Mouse (Mus musculus): Measurements from ENCODE around the gene Naa16.
A peak's percentile ranks its signal among the peaks of the same experiment; 100 is the strongest.

The Naa16 gene

DNA sequence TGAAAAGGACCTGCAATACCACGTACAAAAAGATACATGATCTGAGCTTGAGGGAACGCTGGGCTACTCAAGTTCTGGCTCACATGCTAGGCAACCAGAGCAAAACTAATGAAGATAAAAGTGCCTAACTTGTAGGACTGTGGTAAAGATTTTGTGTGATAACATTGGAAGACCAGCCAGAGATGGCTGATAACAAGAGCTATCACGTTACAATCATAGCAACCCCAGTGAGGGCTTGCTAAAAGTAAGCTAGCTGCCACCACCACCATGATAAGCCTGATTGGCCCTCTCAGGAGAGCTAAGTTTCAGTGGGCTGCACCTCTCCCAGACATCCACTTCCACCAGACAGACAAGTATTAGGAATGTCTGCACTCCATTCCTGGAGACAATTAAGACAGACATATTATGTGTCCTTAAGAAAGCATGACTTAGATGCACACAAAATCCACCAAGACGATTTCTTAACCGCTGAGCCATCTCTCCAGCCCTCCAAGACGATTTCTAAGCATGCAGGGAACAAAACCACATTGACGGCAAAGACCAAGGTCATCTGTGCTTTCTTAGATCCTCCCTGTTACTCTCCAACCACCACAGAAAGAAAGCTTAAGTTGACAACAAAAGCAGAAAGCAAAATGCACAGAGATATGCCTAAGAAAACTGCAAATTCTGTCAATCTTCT lies 92.1 kb downstream of the Naa16 start:
- no peak for DNase-seq (ENCODE audit: low spot score)

DNA sequence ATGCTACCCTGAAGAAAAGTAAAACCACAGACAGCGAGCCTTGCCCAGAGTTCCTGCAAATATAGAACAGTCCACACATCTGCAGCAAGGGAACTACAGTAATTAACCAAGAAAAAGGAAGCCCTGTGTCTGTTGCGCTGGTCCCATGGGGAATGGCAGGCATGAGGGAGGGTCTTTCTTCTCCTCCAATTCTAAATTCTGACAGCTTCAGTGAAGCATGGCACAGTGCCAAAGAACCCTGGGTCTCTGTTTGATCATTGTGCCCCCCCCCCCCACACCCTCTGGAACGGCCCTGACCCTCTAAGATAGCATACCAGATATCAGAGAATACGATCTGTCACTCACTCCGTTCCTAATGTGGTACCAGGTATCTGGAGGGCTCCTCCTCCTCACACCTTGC lies 93.7 kb downstream of the Naa16 start:
- DNase-seq (ENCODE audit: low spot score), result no peak

DNA sequence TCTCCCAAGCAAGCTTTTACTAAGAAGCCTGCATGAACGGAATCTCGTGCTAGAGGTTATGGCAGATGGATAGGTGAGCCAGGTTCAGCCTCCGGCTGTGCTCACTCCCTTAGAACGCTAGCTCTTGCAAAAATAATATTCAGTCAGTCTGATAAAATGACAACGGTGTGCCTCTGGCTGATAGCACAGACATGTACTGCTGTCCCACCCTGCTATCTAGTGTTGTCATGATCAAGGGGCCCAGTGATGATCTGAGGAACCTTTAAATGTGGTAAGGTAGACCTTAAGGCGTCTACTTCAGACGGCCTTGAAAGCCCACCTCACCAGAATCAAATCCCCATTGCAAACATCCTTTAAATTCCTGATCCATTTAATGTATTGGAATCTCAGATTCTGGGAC lies 94.4 kb downstream of the Naa16 start:
- DNase-seq (ENCODE audit: low spot score), result no peak

DNA sequence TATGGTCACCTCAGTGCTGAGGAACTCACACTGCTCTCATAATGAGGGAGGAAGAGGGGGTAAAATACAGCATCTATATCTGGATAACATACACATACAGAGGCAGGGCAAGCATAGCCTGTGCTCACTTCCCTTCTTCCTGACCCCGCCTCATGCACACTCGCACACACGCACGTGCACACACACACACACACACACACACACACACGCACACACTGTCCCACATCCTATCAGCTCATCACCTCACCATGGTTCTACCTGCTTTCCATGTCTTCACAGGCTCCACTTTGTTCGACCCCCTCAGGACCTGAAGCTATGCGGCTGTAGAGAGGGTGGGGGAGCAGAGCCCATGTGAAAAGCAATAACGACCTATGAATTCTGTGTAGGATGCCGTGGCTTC lies 95.0 kb downstream of the Naa16 start:
- no peak for DNase-seq (ENCODE audit: low spot score)

DNA sequence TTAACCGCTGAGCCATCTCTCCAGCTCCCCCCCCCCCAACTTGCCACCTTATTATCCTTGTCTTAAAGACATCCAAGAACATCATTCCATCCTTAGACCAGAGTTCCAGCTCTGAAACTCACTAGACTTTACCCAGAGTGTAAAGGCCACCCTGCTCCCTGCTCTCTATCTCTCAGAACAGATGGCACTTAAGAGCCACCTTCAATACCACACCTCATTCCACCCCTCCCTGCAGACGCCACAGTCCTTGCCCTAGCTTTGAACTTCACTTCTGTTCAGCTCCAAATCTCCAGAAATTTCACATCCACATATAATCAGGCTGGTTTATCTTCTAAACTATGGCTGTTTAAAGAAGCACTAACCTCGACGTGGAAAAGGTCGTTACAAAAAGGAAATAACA lies 95.6 kb downstream of the Naa16 start:
- no peak for DNase-seq (ENCODE audit: low spot score)

DNA sequence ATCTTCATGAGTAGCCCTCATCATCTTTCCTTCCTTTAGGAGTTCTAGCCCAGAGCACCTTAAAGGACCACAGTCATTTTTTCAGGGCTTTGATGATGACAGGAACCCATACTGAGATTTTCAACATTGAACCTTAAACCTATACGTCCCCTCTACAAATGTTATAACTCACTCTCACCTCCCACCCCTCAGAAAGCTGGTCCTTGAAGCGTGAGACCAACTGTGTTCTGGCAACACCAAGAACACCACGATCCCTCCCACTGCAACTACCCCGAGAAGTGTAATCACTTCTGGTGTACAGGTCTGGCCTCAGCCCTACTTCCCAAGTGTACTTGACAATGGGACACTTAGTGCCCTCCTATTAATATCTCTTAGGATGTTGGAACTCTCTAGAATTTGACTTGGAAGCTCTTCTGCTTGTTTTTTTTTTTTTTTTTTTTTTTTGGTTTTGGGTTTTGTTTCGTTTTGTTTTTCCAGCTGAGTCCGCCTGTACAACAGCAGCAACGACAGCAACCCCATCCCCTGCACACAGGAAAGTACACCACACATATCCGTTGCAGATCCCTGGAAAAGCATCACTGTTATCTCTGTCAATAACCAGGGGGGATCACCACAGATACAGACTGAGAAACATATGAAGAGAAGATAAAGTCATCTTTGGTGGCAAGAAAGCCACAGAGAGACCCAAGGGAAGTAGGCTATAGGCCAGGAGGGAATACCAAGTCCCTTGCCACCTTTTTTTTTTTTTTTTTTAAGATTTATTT lies 96.3 kb downstream of the Naa16 start:
- DNase-seq (ENCODE audit: low spot score), result no peak

DNA sequence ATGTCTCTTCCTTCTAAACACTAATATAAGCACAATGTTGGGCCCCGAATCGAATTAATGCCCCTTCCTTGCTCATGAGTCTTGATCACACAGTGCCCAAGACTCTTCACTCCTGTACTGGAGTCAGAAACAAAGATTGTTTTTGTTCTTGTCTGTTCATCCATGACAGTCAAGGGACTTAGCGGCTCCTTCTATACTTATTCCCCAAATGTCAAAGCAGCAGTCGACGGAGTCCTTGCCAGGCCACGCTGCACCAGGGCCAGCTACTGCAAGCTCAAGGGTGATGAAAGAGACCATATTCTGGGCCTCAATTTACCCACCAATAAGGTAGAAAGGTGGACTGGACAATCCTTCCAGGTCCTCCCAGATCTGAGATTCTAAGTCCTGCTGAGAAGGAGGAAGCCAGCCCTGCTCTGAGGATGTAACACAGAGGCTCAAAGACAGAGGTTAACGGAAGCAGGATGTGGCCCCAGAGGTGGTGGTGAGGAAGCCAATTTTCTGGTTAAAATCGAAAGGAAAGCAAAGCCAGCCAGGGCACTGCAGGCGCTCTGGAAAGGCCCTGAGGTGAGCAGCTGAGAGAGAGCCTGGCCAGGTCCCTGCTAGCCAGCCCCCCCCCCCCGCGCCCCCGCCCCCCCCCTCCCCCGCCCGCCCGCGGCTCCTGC lies 97.3 kb downstream of the Naa16 start:
- peak; percentile 15 for DNase-seq (ENCODE audit: low spot score)

DNA sequence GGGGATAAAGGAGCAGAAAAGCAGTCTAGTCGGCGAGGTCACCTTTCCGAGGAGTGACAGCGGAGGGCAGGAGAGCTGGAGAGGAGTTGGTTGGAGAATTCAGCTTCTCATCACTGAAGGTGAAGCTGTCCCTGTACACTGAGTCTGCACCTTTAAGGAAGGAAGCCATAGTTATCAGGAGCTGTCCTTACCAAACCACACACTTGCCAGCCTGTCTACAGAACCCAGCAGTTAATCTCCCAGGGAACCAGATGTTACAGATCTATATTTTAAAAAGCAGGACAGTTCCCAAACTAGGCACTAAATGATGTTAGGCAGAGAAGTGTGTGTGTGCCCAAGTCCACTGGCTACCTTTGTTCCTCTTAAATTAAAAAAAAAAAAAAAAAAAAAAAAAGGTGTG lies 98.9 kb downstream of the Naa16 start:
- DNase-seq (ENCODE audit: low spot score), result no peak

DNA sequence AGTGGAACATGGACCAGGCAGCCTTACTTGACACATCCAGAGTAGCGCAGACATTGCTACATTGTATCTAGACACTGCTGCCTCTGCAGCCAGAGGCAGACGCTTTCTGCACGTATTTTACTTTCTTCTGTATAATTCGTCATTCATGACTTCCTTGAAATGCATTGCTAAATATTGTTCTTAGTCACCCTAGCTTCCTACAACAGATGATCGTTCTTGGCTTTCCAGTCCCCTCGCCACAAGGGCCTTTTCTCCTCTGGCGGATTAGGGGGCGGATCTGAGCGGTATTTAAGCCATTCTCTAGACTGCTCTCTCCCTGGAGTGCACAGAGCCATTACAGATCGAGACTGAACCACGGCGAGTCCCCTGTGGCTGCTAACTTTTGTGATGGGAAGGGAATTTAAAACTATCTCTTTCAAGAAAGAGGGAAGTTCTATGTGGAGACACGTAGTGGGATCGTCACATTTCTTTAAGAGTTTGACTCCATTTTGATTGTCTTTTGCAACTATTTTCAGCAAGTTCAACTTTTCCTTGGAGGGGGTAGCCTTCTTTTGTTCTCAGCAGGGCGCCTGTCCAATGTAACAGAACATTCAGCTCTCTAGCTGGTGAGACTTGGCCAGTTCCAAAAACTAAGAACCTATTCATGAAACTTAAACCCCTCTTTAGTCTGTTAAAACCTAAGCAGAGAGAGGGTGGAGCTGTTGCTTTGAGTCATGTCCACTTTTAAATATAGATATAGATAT lies 99.7 kb downstream of the Naa16 start:
- DNase-seq (ENCODE audit: low spot score), result no peak

DNA sequence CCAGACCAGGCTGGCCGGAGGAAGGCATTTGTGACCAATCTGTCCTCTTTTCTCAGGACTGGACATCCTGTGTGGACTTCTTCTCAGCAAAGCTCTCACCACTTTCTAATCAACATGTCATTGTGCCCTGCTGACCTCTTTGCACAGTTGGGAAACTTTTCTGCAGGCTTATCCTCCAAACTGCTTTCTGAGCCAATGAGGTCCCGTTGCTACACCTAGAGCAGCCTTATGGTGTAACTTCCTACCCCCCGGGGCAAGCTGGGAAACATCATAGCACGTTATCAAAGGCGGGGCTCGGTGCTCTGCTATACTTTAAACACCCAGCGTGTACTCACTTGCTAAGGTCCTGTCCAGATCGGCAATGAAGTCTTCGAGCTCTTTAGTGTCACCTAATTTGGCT lies 100.7 kb downstream of the Naa16 start:
- DNase-seq (ENCODE audit: low spot score), result no peak

DNA sequence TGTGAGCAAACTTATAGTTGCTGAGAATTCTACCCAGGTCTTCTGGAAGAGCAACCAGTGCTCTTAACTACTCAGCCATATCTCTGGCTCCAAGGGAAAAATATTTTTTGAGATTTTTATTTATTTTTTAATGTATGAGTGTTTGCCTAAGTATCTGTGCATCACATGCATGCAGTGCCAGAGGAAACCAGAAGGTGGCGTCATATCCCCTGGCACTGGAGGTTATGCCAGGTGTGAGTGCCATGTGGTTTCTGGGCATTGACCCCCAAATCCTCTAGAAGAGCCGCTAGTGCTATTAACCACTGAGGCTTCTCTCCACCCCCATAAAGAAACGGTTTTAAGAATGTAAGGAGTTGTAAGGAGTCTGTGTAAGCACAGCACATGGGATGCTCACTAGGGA lies 102.3 kb downstream of the Naa16 start:
- DNase-seq (ENCODE audit: low spot score), result no peak

DNA sequence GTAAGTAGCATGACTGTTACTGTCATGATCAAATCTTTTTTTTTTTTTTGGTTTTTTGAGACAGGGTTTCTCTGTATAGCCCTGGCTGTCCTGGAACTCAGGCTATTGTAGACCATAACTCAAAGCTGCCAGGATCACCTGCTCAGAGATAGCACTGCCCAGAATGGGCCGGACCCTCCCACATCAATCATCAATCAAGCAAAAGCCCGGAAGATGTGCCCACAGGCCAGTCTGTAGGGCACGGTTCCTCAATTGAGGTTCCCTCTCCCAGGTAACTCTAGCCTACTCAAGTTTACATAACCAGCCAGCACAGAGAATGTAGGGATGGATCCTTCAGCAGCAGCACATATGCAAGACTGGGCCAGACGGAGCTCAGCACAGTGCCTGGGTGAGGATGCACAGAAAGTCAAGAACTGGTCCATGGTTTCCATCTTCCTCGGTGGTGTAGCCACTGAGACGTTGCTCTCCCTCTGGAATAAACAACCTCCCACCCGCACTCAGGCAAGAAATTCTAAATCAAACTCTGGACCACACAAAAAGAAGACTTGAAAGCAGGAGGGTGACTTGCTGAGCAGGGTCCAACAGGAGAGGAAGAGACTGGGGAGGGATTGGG lies 103.2 kb downstream of the Naa16 start:
- DNase-seq (ENCODE audit: low spot score), result no peak

DNA sequence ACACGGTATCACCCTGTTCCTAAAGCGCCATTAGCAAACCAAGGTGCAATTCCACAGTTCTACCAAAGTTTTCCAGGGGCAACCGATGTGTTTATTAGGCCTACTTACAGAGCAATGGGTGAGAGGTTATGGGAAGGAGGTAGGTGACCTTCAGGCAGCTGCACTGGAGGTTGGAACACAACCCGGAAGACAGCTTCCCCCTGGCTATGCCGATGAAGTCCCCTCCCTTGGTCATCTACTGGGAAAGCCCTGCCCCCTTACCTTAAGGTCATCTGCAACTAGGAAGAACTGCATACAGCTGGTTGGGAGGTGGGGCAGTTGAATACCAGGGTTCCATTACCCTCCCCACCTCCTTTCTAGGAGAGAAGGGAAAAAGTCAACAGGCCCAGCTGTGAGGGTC lies 105.0 kb downstream of the Naa16 start:
- DNase-seq (ENCODE audit: low spot score), result no peak

DNA sequence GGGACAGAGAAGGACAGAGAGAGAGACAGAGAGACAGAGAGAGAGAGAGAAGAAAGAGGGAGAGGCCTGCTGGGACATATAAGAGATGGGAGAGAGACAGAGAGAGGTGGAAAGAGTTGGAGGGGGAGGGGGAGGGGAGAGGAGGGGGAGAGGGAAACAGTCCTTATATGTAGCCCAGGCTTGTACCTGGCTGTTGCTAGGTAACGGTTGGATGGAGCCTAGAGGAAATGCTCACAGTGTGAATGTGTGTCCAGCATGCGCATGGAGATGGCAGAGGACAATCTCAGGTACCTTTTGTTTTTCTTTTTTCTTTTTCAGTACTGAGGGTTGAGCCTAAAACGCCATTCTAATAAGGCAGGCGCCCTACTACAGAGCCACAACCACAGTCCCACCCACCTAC lies 106.0 kb downstream of the Naa16 start:
- DNase-seq (ENCODE audit: low spot score), result no peak

DNA sequence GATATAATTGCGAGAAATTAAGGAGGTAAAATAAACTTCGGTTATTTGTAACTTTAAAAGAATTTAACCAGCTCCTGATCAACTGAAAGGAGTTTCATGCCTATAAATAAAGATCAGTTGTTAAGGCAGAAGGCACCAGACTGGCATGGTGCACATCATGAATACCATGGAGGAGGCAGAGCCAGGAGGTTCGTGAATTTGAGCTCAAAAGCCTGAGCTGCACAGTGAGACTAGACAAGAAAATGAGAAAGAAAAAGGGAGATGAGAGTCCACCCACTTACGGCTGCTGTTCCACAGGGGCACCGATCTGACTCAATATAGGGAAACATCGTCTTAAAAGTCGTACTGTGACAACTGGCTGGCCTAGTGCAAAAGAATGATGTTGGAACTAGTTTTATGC lies 106.6 kb downstream of the Naa16 start:
- no peak for DNase-seq (ENCODE audit: low spot score)

DNA sequence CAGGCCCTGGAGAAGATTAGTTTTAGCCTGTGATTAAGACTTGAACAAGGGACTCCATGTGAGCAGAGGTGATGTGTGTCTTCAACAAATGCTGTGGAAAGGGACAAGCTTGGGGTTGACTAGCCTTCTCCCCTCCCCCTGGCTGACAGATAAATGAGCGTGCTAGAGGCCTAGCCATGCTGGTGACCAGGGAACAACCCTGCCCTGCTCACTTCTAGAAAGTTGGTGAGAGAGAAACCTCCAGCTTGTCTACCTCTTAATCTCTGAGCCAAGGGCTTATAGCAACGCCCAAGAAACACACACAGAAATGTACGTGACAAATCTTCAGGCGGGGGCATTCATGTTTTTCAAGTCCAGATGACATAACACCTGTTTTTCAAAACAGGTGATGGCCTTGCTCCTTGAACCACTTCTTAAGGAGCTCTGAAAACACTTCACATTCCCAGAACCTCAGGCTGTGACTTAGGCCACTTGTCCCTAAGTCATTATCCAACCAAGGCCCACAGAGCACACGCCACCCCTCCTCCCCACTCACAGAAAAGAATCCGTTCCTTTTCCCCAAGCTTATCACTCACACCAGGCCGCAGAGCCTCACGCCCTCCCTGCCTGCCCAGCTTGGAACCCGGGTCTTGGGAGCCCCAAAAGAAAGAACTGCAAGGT lies 108.6 kb downstream of the Naa16 start:
- DNase-seq (ENCODE audit: low spot score), result no peak

DNA sequence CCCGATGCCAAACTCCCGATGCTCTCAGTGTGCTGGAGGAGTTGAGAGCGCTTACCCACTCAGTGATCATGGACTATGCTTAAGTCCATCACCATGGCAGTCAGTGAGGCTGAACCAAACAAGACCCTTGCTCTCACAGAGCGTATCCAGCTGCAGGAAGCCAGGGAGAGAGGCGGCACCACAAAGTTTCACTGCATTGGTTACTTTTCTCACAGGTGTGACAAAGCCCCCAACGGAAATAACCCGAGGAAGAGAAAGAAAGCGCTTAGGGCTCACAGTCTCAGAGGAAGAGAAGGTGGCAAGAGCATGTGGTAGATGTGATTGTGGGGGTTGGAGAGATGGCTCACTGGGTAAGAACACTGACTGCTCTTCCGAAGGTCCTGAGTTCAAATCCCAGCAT lies 110.1 kb downstream of the Naa16 start:
- DNase-seq (ENCODE audit: low spot score), result no peak

DNA sequence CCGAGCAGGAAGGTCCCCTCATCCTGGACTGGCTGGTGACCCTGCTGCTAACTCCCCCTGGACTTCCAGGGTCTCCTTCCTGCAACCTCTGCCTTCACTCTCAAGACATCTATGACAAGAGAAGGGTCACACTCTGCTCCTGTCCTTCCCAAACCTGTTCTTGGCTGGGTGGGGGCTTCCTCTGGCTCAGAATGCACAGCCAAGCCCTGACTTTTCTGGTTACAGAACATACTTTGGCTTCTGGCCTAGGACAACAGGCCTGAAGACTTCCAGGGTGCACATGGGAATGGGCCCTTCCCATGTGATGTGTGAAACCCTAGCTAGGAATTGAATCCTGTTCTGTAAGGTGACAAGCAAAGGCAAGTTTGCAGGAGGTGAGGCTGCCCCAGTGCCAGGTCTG lies 111.1 kb downstream of the Naa16 start:
- DNase-seq (ENCODE audit: low spot score), result no peak

DNA sequence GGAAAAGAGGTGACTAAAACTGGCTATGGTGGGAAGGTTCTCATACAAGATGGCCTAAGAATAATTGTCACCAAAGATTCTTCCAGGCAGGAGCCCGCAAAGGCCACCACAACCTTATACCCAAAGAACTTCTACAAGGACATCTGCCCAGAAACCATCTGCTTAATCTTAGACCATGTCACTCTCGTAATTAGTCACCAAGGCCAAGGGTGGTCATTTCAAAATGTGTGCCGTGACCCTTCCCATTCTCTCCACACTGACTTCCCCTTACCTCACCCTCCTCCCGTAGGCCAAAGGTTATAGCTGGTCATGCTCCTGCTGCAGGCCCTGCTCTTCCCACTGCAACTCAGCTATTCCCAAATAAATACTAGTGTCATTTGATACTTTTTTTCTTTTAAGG lies 111.7 kb downstream of the Naa16 start:
- DNase-seq (ENCODE audit: low spot score), result no peak

DNA sequence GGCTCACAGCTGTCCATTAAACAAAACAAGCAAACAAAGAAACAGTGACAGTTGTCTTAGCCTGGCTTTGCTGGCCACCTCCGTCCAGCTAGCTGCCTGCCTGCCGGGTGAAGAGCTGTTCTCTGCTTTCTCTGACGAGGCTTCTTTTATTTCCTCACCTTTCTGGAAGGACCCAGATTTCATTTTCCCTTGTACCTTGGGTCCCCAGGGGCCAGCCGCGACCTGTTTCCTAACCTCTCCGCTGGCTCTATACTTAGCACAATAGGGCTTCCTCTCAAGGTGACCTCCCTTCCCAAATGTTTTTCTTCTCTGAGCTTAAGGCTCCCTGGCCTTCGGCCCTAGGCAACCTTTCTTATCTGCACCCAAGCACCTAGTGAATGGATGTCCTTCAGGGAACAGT lies 112.7 kb downstream of the Naa16 start:
- DNase-seq (ENCODE audit: low spot score), result no peak

DNA sequence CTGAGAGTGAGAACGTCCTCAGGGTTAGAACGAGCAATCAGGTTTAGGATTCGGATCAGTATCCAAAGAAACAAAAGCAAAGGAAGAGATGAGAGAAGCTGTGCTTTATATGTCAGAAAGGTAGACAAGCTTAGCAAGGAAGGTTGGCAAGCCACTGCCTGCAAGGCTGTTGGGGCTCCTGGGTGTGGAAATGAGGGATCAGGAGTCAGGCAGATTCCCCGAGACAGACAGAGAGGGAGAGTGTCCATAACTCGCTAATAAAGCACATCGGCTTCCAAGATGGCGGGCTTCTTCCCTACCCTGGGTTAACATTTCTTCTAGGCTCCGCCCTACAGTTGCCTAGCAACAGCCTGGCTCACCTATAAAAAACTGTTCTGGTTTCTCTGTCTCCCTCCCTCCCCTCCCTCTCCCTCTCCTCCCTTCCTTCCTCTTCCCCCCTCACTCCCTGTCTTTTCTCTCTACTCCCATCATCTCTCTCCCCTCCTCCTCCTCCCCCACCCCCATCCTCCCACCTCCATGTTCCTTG lies 114.6 kb downstream of the Naa16 start:
- no peak for DNase-seq (ENCODE audit: low spot score)

DNA sequence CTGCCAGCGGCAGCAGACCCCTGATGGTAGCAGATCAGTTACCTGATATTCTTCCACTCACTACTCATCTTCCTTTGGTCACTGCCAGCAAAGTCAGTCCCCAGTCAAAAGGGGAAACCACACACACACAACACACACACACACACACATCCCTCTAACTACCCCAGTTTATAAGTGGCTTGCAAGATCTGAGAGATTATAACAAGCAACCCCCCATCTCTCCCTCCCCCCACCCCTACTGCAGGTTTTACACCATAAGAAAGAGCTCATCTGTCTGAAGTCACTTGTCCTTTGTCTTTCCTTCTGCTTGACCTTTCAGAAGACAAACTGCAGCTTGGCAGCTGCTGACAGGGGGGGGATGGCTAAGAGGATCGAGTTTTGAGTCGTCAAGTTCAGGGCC lies 115.1 kb downstream of the Naa16 start:
- no peak for DNase-seq (ENCODE audit: low spot score)

Measured in layer of hippocampus, adult 11-12 months (tissue).